ENCODE assay signal across 13 mouse cellular contexts in genomic region chr19:42741884-42742283, GRCm38 (mm10). TPM values are rescaled to one million over a fixed set of nuclear protein-coding genes. Genes with fewer than 3 reads are reported as not detected.
DNase-seq lines count a peak whose midpoint lies in the region; ATAC-seq and TF ChIP-seq lines count a peak whose summit lies in the region.
"Had no signal": no experiment of that assay in that cellular context is flagged by ENCODE, and none has a peak within 500 bp of the region (broad histone marks: within the 10 kb centered on the region; RNA-seq: fewer than 3 reads in every experiment).

No protein-coding gene starts in this region.

- no peak for TF ChIP-seq CTCF in layer of hippocampus, adult 2 months (conservative IDR thresholded peaks at IDR 0.05)

- H3K27ac ChIP-seq in heart, embryonic 16.5 days (ENCODE audit: low read length): no peak overlapping the region
- 0 out of 2 replicates have a peak overlapping the region, but pooled peaks have one; percentile 25 for H3K27ac ChIP-seq in layer of hippocampus, adult 2 months
- no peak overlapping the region for H3K27ac ChIP-seq in hindbrain, embryonic 14.5 days
- H3K27ac ChIP-seq: forebrain, embryonic 12.5 days; hindbrain, embryonic 13.5 days had no signal

- H3K4me1 ChIP-seq in heart, embryonic 16.5 days (ENCODE audit: control insufficient read depth, insufficient read depth, low read length): peaks cover 6% of the 10 kb centered on the region; the same call in 1 of the 2 replicates
- H3K4me1 ChIP-seq in hindbrain, embryonic 14.5 days (replicated peaks; ENCODE audit: control insufficient read depth, insufficient read depth, low read length): peaks cover 13% of the 10 kb centered on the region; the same call in 1 of the 2 replicates

- H3K9ac ChIP-seq in heart, embryonic 16.5 days (ENCODE audit: low read length): no peak overlapping the region
- H3K9ac ChIP-seq in hindbrain, embryonic 14.5 days: no peak overlapping the region
- H3K9ac ChIP-seq: forebrain, embryonic 12.5 days; hindbrain, embryonic 13.5 days had no signal

- H3K9me3 ChIP-seq in heart, embryonic 16.5 days (replicated peaks; ENCODE audit: control insufficient read depth, low read length): no peaks in the 10 kb centered on the region
- H3K9me3 ChIP-seq in hindbrain, embryonic 14.5 days (ENCODE audit: control insufficient read depth, low read length): no peaks in the 10 kb centered on the region
- H3K9me3 ChIP-seq: forebrain, embryonic 12.5 days; hindbrain, embryonic 13.5 days had no signal

- H3K4me3 ChIP-seq in heart, embryonic 16.5 days (ENCODE audit: low read length): no peak overlapping the region
- H3K4me3 ChIP-seq in layer of hippocampus, adult 2 months: no peak overlapping the region
- H3K4me3 ChIP-seq in hindbrain, embryonic 14.5 days (replicated peaks; ENCODE audit: low read length): no peak overlapping the region
- H3K4me3 ChIP-seq: forebrain, embryonic 12.5 days; hindbrain, embryonic 13.5 days had no signal

- H3K4me2 ChIP-seq in heart, embryonic 16.5 days (ENCODE audit: low read depth, low read length): peak overlapping the region; percentile 27
- no peak overlapping the region for H3K4me2 ChIP-seq in hindbrain, embryonic 14.5 days (replicated peaks)
- H3K4me2 ChIP-seq: forebrain, embryonic 12.5 days; hindbrain, embryonic 13.5 days had no signal

- WGBS in heart, embryonic 16.5 days: 34% methylated on average over 14 of the region's 14 CpGs
- WGBS in hindbrain, embryonic 14.5 days: 83% methylated on average over 14 of the region's 14 CpGs

- ATAC-seq in heart, embryonic 16.5 days (replicated peaks; ENCODE audit: extremely low read depth, insufficient read depth, low FRiP score): no peak
- no peak for ATAC-seq in hindbrain, embryonic 14.5 days (ENCODE audit: low FRiP score)

- no peak for DNase-seq in heart, adult 18-20 months
- DNase-seq in right cerebral cortex, adult 18-20 months: peak; percentile 56
- DNase-seq in right cerebral cortex, postnatal 14 days: no peak
- peak; percentile 44 to 55 for DNase-seq in layer of hippocampus, adult 2 months (ENCODE audit: low spot score in 2 of 2)
- peak; percentile 53 for DNase-seq in telencephalon, adult 2 months (ENCODE audit: low read depth, low spot score)
- no peak for DNase-seq in hindbrain, embryonic 14.5 days (ENCODE audit: low spot score)
- DNase-seq: adrenal gland, adult 2 months; cerebellum, adult 9-11 months; gastrocnemius, postnatal 25 days; kidney, adult 9 months had no signal

- no peaks in the 10 kb centered on the region for H3K36me3 ChIP-seq in heart, embryonic 16.5 days (ENCODE audit: control insufficient read depth, insufficient read depth)
- H3K36me3 ChIP-seq in hindbrain, embryonic 14.5 days (replicated peaks; ENCODE audit: control insufficient read depth, insufficient read depth): no peaks in the 10 kb centered on the region
- H3K36me3 ChIP-seq: forebrain, embryonic 12.5 days; hindbrain, embryonic 13.5 days had no signal

- no peaks in the 10 kb centered on the region for H3K27me3 ChIP-seq in heart, embryonic 16.5 days (ENCODE audit: control insufficient read depth, insufficient read depth, low read length)
- H3K27me3 ChIP-seq in hindbrain, embryonic 14.5 days (ENCODE audit: control insufficient read depth, insufficient read depth, low read length): no peaks in the 10 kb centered on the region

RNA-seq across cellular contexts. Expression of gene Pyroxd2, which starts 10.7 kb away (rescaled TPM):
- polyA plus RNA-seq in heart, embryonic 16.5 days (2015; fragmentation: Nextera tagmentation; extraction: Ambion mirVana): 5.5 TPM in 2 replicates
- 1 to 10 TPM; 3.3 to 4.3 TPM for total RNA-seq in heart, adult 18-20 months (2021)
- total RNA-seq in layer of hippocampus, adult 2 months (2021): 1 to 10 TPM; 2.7 to 3.2 TPM
- polyA plus RNA-seq in hindbrain, embryonic 14.5 days (2014; fragmentation: Nextera tagmentation; extraction: Ambion mirVana): 1.6 and 2.9 TPM in 2 replicates

RNA-seq across cellular contexts. Expression of gene Hps1, which starts 37.9 kb away (rescaled TPM):
- 6.7 and 6.8 TPM in 2 replicates for polyA plus RNA-seq in heart, embryonic 16.5 days (2015; fragmentation: Nextera tagmentation; extraction: Ambion mirVana)
- total RNA-seq in heart, adult 18-20 months (2021): 1 to 10 TPM; 1.4 to 1.5 TPM
- 10 to 100 TPM; 14.4 to 15.8 TPM for total RNA-seq in layer of hippocampus, adult 2 months (2021)
- 7.8 and 10.0 TPM in 2 replicates for polyA plus RNA-seq in hindbrain, embryonic 14.5 days (2014; fragmentation: Nextera tagmentation; extraction: Ambion mirVana)

Comparison
In these comparisons a context has a peak if more than half of its experiments do, and no peak if none do; other contexts are left out.
1. DNase-seq: peak in right cerebral cortex, adult 18-20 months (single experiment), layer of hippocampus, adult 2 months (2 of 2) and telencephalon, adult 2 months (single experiment); none in heart, adult 18-20 months (0 of 2), right cerebral cortex, postnatal 14 days (single experiment) and hindbrain, embryonic 14.5 days (single experiment).
2. RNA of gene Hps1, which starts 37.9 kb away (total RNA-seq): 14.4 to 15.8 TPM in layer of hippocampus, adult 2 months; 1.4 to 1.5 TPM in heart, adult 18-20 months; every median in the first group is over 4 times any median in the second.